Mouse (Mus musculus) heart, postnatal 0 days (tissue): ENCODE results near the gene Hectd2. TPM values are rescaled to one million over a fixed set of nuclear protein-coding genes. Genes with fewer than 3 reads are reported as not detected.

Experiments used
- ATAC-seq: fragments of 200-750 bp; cut with Nextera tagmentation; 2 replicates; pipeline ENCODE4 v1.8.0; 2017; ENCODE audit warnings: low read depth, moderate number of reproducible peaks, moderate library complexity; ENCODE audit not compliant: insufficient read depth
- DNase-seq: peaks from one replicate; pipeline ENCODE4 v3.0.0-alpha.2; 2016; ENCODE audit warnings: low spot score
- H3K27ac ChIP-seq: fragments of 300-500 bp; sonication (generic); 2 replicates; pipeline ENCODE4 v1.5.1; 2014; ENCODE audit warnings: low read depth, mild to moderate bottlenecking
- H3K27me3 ChIP-seq: fragments of 300-500 bp; sonication (generic); 2 replicates; pipeline ENCODE4 v1.6.1; 2014; ENCODE audit warnings: low read length, mixed read lengths; ENCODE audit not compliant: control insufficient read depth, insufficient read depth
- H3K36me3 ChIP-seq: fragments of 300-500 bp; sonication (generic); replicated peaks from 2 replicates; pipeline ENCODE4 v1.6.1; 2014; ENCODE audit warnings: low read length, mixed read lengths; ENCODE audit not compliant: control insufficient read depth, insufficient read depth
- H3K4me1 ChIP-seq: fragments of 300-500 bp; sonication (generic); 2 replicates; pipeline ENCODE4 v1.6.1; 2014; ENCODE audit warnings: antibody characterized with exemption; ENCODE audit not compliant: control insufficient read depth, insufficient read depth
- H3K4me2 ChIP-seq: fragments of 300-500 bp; sonication (generic); 2 replicates; pipeline ENCODE4 v1.6.1; 2014; ENCODE audit warnings: low read depth, mild to moderate bottlenecking, low read length, moderate library complexity
- H3K4me3 ChIP-seq: fragments of 300-500 bp; sonication (generic); 2 replicates; pipeline ENCODE4 v1.5.1; 2014; ENCODE audit warnings: low read depth, low read length
- H3K9ac ChIP-seq: fragments of 300-500 bp; sonication (generic); replicated peaks from 2 replicates; pipeline ENCODE4 v1.6.1; 2014; ENCODE audit warnings: low read depth, low read length, mixed read lengths
- H3K9me3 ChIP-seq: fragments of 300-500 bp; sonication (generic); replicated peaks from 2 replicates; pipeline ENCODE4 v1.6.1; 2016; ENCODE audit warnings: low read length; ENCODE audit not compliant: control insufficient read depth
- CTCF ChIP-seq: IDR thresholded peaks from 2 replicates; pipeline ENCODE4 v1.5.1; 2016; ENCODE audit warnings: antibody characterized with exemption, control low read depth, low read depth
- EP300 ChIP-seq: IDR thresholded peaks from 2 replicates; pipeline ENCODE4 v1.6.1; 2016; ENCODE audit warnings: antibody characterized with exemption, low read depth
- whole genome bisulfite sequencing: fragments of 180-500 bp; shearing (Covaris S2); extraction: QIAGEN DNeasy Blood & Tissue Kit; methylation state at CpG from one replicate; pipeline ENCODE4 v1.1.7; 2014; 5-methylcytosine and 5-hydroxymethylcytosine counted together
- polyA plus RNA-seq: library from polyadenylated mRNA; unstranded; fragments of >200 nt; fragmentation: Nextera tagmentation; extraction: Ambion mirVana; gene quantifications from 2 replicates; pipeline ENCODE4 v1.2.1, GENCODE M21; 2015
- total RNA-seq: library from RNA; depleted of rRNA; stranded (reverse); fragments of >200 nt; gene quantifications from 2 replicates; pipeline ENCODE4 v1.2.3, GENCODE M21; 2014; ENCODE audit warnings: low replicate concordance

The Hectd2 gene
- total and polyA plus RNA-seq, 2 experiments from 2014 or later: 1.9 to 3.9 TPM

GRCm38 (mm10) chr19:36564396-36564795, 10.0 kb downstream of the Hectd2 start:
- no peak overlapping the region for H3K9ac ChIP-seq
- no peak overlapping the region for H3K4me2 ChIP-seq
- ATAC-seq (no peak), DNase-seq (no peak)
- no peaks in the 10 kb centered on the region for H3K27me3 ChIP-seq
- H3K27ac ChIP-seq: no peak overlapping the region
- no peaks in the 10 kb centered on the region for H3K36me3 ChIP-seq
- TF ChIP-seq CTCF (no peak), EP300 (no peak)
- no peaks in the 10 kb centered on the region for H3K4me1 ChIP-seq
- WGBS: 66% methylated on average over 2 of the region's 2 CpGs
- H3K9me3 ChIP-seq: no peaks in the 10 kb centered on the region
- H3K4me3 ChIP-seq: no peak overlapping the region

DNA sequence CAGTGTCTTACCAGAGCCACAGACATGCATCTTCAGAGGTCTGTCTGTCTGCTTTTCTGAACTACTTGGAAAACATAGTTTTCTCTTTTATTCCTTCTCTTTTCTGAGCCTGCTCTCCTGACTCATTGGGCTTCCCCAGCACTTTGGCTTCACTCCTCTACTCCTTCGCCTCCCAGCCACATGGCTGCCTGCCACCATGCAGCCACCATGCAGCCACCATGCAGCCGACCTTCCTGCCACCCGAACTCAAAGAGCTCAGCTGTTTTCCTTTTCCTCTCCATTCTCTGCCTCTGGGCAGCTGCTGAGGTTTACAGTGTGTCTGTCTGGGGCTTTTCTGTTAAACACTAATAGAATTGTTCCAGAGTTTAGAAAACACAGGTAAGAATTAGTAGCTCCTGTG, 19.5 kb downstream of the Hectd2 start:
- 66% methylated on average over 3 of the region's 3 CpGs for WGBS
- no peak overlapping the region for H3K9ac ChIP-seq
- no peaks in the 10 kb centered on the region for H3K36me3 ChIP-seq
- DNase-seq (no peak), ATAC-seq (no peak)
- no peak overlapping the region for H3K4me3 ChIP-seq
- H3K4me2 ChIP-seq: no peak overlapping the region
- no peaks in the 10 kb centered on the region for H3K9me3 ChIP-seq
- H3K27ac ChIP-seq: no peak overlapping the region
- no peaks in the 10 kb centered on the region for H3K4me1 ChIP-seq
- TF ChIP-seq CTCF: no peak
- no peak for TF ChIP-seq EP300
- no peaks in the 10 kb centered on the region for H3K27me3 ChIP-seq

GRCm38 (mm10) chr19:36575159-36575558, 20.7 kb downstream of the Hectd2 start:
- Histone ChIP-seq H3K4me1 (no peaks in the 10 kb centered on the region), H3K27me3 (no peaks in the 10 kb centered on the region), H3K9me3 (no peaks in the 10 kb centered on the region), H3K9ac (no peak overlapping the region), H3K4me2 (no peak overlapping the region), H3K27ac (no peak overlapping the region), H3K4me3 (no peak overlapping the region), H3K36me3 (no peaks in the 10 kb centered on the region)
- no peak for DNase-seq
- no peak for TF ChIP-seq CTCF
- no peak for TF ChIP-seq EP300
- ATAC-seq: no peak
- 89% methylated on average over 6 of the region's 6 CpGs for WGBS

DNA sequence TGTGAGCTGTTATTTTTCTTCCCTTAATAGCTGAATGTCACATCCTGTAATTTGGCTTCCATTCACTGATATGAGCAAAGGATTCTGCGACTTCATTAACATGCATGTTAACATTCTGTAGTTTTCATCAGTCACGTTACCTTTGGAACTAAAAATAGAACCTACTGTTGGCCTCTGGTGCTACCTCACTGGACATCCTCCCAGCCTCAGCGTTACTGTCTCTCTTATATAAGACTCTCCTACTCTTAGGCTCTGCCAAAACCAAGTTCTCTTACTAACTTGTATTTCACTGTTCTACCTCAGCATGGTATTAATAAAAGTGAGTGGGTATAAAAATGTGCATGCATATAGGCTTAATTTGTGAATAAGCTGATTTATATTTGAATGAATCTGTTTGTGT, 26.4 kb downstream of the Hectd2 start:
- H3K27ac ChIP-seq: no peak overlapping the region
- H3K4me1 ChIP-seq: 0 out of 2 replicates have a peak, but pooled peaks cover 4% of the 10 kb centered on the region
- no peak overlapping the region for H3K4me2 ChIP-seq
- DNase-seq (peak; percentile 30), ATAC-seq (no peak)
- 15% methylated on average over 3 of the region's 3 CpGs for WGBS
- H3K9me3 ChIP-seq: no peaks in the 10 kb centered on the region
- H3K9ac ChIP-seq: no peak overlapping the region
- no peak overlapping the region for H3K4me3 ChIP-seq
- TF ChIP-seq EP300 (no peak), CTCF (no peak)
- no peaks in the 10 kb centered on the region for H3K27me3 ChIP-seq
- H3K36me3 ChIP-seq: no peaks in the 10 kb centered on the region

DNA sequence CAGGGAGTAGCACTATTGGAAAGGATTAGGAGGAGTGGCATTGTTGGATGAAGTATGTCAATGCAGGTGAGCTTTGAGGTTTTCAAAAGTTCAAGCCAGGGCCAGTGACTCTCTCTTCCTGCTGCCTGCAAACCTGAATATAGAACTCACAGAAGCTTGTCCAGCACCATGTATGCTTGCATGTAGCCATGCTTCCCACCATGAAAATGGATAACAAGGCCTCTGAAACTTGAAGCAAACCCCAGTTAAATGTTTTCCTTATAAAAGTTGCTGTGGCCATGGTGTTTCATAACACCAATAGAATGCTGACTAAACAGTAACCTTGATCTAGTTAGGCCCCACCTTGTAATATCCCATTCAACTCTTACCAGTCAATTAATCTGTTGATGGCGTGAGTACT, 27.7 kb downstream of the Hectd2 start:
- Histone ChIP-seq H3K9ac (no peak overlapping the region), H3K36me3 (no peaks in the 10 kb centered on the region), H3K27ac (no peak overlapping the region), H3K4me2 (no peak overlapping the region), H3K4me3 (no peak overlapping the region), H3K9me3 (no peaks in the 10 kb centered on the region), H3K27me3 (no peaks in the 10 kb centered on the region), H3K4me1 (0 out of 2 replicates have a peak, but pooled peaks cover 4% of the 10 kb centered on the region)
- TF ChIP-seq CTCF (no peak), EP300 (no peak)
- DNase-seq (no peak), ATAC-seq (no peak)
- WGBS: 92% methylated on average over 1 of the region's 1 CpGs

- H3K4me1 ChIP-seq: 0 out of 2 replicates have a peak, but pooled peaks cover 4% of the 10 kb centered on the region
- 0 out of 2 replicates have a peak, but pooled peaks cover 3% of the 10 kb centered on the region for H3K36me3 ChIP-seq
- 89% methylated on average over 1 of the region's 1 CpGs for WGBS
- DNase-seq (no peak), ATAC-seq (no peak)
- no peak for TF ChIP-seq EP300
- TF ChIP-seq CTCF: no peak
- no peaks in the 10 kb centered on the region for H3K9me3 ChIP-seq
- no peaks in the 10 kb centered on the region for H3K27me3 ChIP-seq
- no peak overlapping the region for H3K4me3 ChIP-seq
- no peak overlapping the region for H3K4me2 ChIP-seq
- no peak overlapping the region for H3K9ac ChIP-seq
- no peak overlapping the region for H3K27ac ChIP-seq
Measured at GRCm38 (mm10) chr19:36585505-36585904, 31.1 kb downstream of the Hectd2 start.
